Mouse (Mus musculus): ENCODE measurements around the gene Cacna1i.

The Cacna1i gene

GRCm38 (mm10) chr15:80335196-80335595, 48.2 kb downstream of the Cacna1i start:
- DNase-seq: no peak

GRCm38 (mm10) chr15:80340348-80340747, 53.3 kb downstream of the Cacna1i start:
- peak; percentile 45 for DNase-seq

- DNase-seq: no peak
Observed at GRCm38 (mm10) chr15:80342394-80342793, 55.4 kb downstream of the Cacna1i start.

GRCm38 (mm10) chr15:80343031-80343430, 56.0 kb downstream of the Cacna1i start:
- no peak for DNase-seq

- no peak for DNase-seq
Observed at GRCm38 (mm10) chr15:80343731-80344130, 56.7 kb downstream of the Cacna1i start.

- no peak for DNase-seq
Observed at GRCm38 (mm10) chr15:80346510-80346909, 59.5 kb downstream of the Cacna1i start.

- DNase-seq: no peak
Observed at GRCm38 (mm10) chr15:80350431-80350830, 63.4 kb downstream of the Cacna1i start.

GRCm38 (mm10) chr15:80358798-80359197, 71.8 kb downstream of the Cacna1i start:
- peak; percentile 54 for DNase-seq

GRCm38 (mm10) chr15:80361780-80362508, 74.9 kb downstream of the Cacna1i start:
- no peak for DNase-seq

- no peak for DNase-seq
Observed at GRCm38 (mm10) chr15:80362509-80363172, 75.6 kb downstream of the Cacna1i start.

- DNase-seq: no peak
Observed at GRCm38 (mm10) chr15:80363821-80364715, 77.0 kb downstream of the Cacna1i start.

GRCm38 (mm10) chr15:80366899-80367298, 79.9 kb downstream of the Cacna1i start:
- peak; percentile 23 for DNase-seq

- no peak for DNase-seq
Observed at GRCm38 (mm10) chr15:80373219-80373964, 86.4 kb downstream of the Cacna1i start.

- DNase-seq: no peak
Observed at GRCm38 (mm10) chr15:80374854-80375253, 87.8 kb downstream of the Cacna1i start.

- no peak for DNase-seq
Observed at GRCm38 (mm10) chr15:80387185-80387584, 100.1 kb downstream of the Cacna1i start.

- DNase-seq: no peak
Observed at GRCm38 (mm10) chr15:80391791-80392190, 104.8 kb downstream of the Cacna1i start.

GRCm38 (mm10) chr15:80395035-80395434, 108.0 kb downstream of the Cacna1i start:
- no peak for DNase-seq

- DNase-seq: no peak
Observed at GRCm38 (mm10) chr15:80399451-80399850, 112.4 kb downstream of the Cacna1i start.

- DNase-seq: no peak
Observed at GRCm38 (mm10) chr15:80401387-80401898, 114.4 kb downstream of the Cacna1i start.

GRCm38 (mm10) chr15:80401980-80402379, 114.9 kb downstream of the Cacna1i start:
- DNase-seq: no peak

- no peak for DNase-seq
Observed at GRCm38 (mm10) chr15:80407873-80408272, 120.8 kb downstream of the Cacna1i start.

GRCm38 (mm10) chr15:80410661-80411060, 123.6 kb downstream of the Cacna1i start:
- DNase-seq: no peak

Measured in right cerebral cortex, postnatal 14 days (tissue).